In the genomic region with DNA sequence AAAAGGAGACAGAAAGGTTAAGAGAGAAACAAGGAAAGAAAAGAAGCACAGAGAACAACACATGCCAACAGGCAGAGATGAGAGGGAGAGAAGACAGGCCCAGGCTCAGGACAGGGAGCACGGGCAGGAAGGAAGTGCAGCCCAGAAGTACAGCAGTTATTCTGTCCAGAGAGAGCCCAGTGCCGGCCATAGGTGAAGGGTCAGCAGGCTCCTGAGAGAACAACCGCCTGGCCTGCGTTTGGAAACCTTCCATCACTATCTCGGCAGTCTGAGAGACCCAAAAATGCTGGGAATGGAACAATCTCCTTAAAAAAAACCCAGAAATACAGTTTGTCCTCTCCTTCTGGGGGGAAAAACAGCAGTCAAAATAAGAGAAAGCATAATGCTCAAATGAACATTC, we compare ENCODE assay signal across 19 mouse cellular contexts. TPM values are rescaled to one million over a fixed set of nuclear protein-coding genes. Genes with fewer than 3 reads are reported as not detected.
DNase-seq lines count a peak whose midpoint lies in the region; ATAC-seq and TF ChIP-seq lines count a peak whose summit lies in the region.
"Had no signal": no experiment of that assay in that cellular context is flagged by ENCODE, and none has a peak within 500 bp of the region (broad histone marks: within the 10 kb centered on the region; RNA-seq: fewer than 3 reads in every experiment).

No protein-coding gene starts in this region.

- intact Hi-C loops in heart, postnatal 36 days (cut with DNase I): no loop called here

- H3K4me2 ChIP-seq in kidney, postnatal 0 days (ENCODE audit: low read length): no peak overlapping the region
- H3K4me2 ChIP-seq in kidney, embryonic 14.5 days (replicated peaks; ENCODE audit: low read depth, low read length): no peak overlapping the region
- H3K4me2 ChIP-seq: embryonic facial prominence, embryonic 15.5 days; forebrain, embryonic 15.5 days; heart, embryonic 12.5 days had no signal

- H3K27ac ChIP-seq in kidney, postnatal 0 days: no peak overlapping the region
- no peak overlapping the region for H3K27ac ChIP-seq in kidney, embryonic 14.5 days (ENCODE audit: low read depth, low read length)
- H3K27ac ChIP-seq in brown adipose tissue, adult 24 weeks (replicated peaks; ENCODE audit: low read depth, low read length): peak overlapping the region; percentile 75
- H3K27ac ChIP-seq: embryonic facial prominence, embryonic 15.5 days; forebrain, embryonic 15.5 days had no signal

- no peaks in the 10 kb centered on the region for H3K4me1 ChIP-seq in kidney, postnatal 0 days (replicated peaks; ENCODE audit: insufficient read depth, low read length)
- 0 out of 2 replicates have a peak, but pooled peaks cover 3% of the 10 kb centered on the region for H3K4me1 ChIP-seq in kidney, embryonic 14.5 days (ENCODE audit: control insufficient read depth, insufficient read depth, low read length)
- peaks cover 3% of the 10 kb centered on the region; the same call in 1 of the 2 replicates for H3K4me1 ChIP-seq in brown adipose tissue, adult 24 weeks (ENCODE audit: control insufficient read depth, insufficient read depth, insufficient read length, low read length)
- H3K4me1 ChIP-seq: embryonic facial prominence, embryonic 15.5 days; forebrain, embryonic 15.5 days; heart, embryonic 12.5 days had no signal

- H3K36me3 ChIP-seq in kidney, postnatal 0 days (ENCODE audit: insufficient read depth, low read length): no peaks in the 10 kb centered on the region
- no peaks in the 10 kb centered on the region for H3K36me3 ChIP-seq in kidney, embryonic 14.5 days (ENCODE audit: control insufficient read depth, insufficient read depth, low read length)
- H3K36me3 ChIP-seq: embryonic facial prominence, embryonic 15.5 days; forebrain, embryonic 15.5 days; G1E had no signal

- WGBS in kidney, postnatal 0 days: 49% methylated on average over 5 of the region's 5 CpGs
- 38% methylated on average over 5 of the region's 5 CpGs for WGBS in kidney, embryonic 14.5 days

- no peaks in the 10 kb centered on the region for H3K27me3 ChIP-seq in kidney, postnatal 0 days (ENCODE audit: insufficient read depth, low read length)
- no peaks in the 10 kb centered on the region for H3K27me3 ChIP-seq in kidney, embryonic 14.5 days (ENCODE audit: control insufficient read depth, insufficient read depth, low read length)
- H3K27me3 ChIP-seq: embryonic facial prominence, embryonic 15.5 days; forebrain, embryonic 15.5 days; heart, embryonic 12.5 days had no signal

- no peak overlapping the region for H3K9ac ChIP-seq in kidney, postnatal 0 days (ENCODE audit: low read depth, low read length)
- no peak overlapping the region for H3K9ac ChIP-seq in kidney, embryonic 14.5 days (ENCODE audit: low read depth, low read length)
- H3K9ac ChIP-seq: embryonic facial prominence, embryonic 15.5 days; forebrain, embryonic 15.5 days; heart, embryonic 12.5 days had no signal

- peak; percentile 93 for DNase-seq in heart, adult 11 months
- no peak for DNase-seq in heart, postnatal 36 days
- DNase-seq in kidney, postnatal 0 days (ENCODE audit: low spot score): peak; percentile 38
- peak; percentile 24 to 51 for DNase-seq in kidney, postnatal 4 days
- no peak for DNase-seq in ovary, postnatal 10 days (ENCODE audit: low spot score)
- DNase-seq: adrenal gland, adult 8-10 months; B cell, adult 2 months; cerebellum, adult 11 months; cerebellum, adult 8-10 months; cerebellum, postnatal 14 days; embryo, embryonic 11 days had no signal

- H3K4me3 ChIP-seq in kidney, postnatal 0 days (replicated peaks; ENCODE audit: low read depth, low read length): no peak overlapping the region
- no peak overlapping the region for H3K4me3 ChIP-seq in kidney, embryonic 14.5 days (ENCODE audit: low read length)
- no peak overlapping the region for H3K4me3 ChIP-seq in brown adipose tissue, adult 24 weeks (ENCODE audit: insufficient read depth, low read depth, low read length)
- H3K4me3 ChIP-seq: embryonic facial prominence, embryonic 15.5 days; forebrain, embryonic 15.5 days; heart, embryonic 12.5 days had no signal

- no peak for TF ChIP-seq CTCF in kidney, postnatal 0 days (IDR thresholded peaks at IDR 0.05; ENCODE audit: low read depth)

- ATAC-seq in kidney, postnatal 0 days (replicated peaks; ENCODE audit: low FRiP score, low read depth): no peak
- ATAC-seq in kidney, embryonic 14.5 days (ENCODE audit: low FRiP score, low TSS enrichment): no peak
- ATAC-seq: CD4-positive, CD25-positive, alpha-beta regulatory T cell, adult 4 months; forebrain, embryonic 15.5 days; hindbrain, embryonic 16.5 days had no signal

- no peaks in the 10 kb centered on the region for H3K9me3 ChIP-seq in kidney, postnatal 0 days (replicated peaks; ENCODE audit: low read length)
- H3K9me3 ChIP-seq in kidney, embryonic 14.5 days (ENCODE audit: control insufficient read depth, low read length): no peaks in the 10 kb centered on the region
- H3K9me3 ChIP-seq: embryonic facial prominence, embryonic 15.5 days; forebrain, embryonic 15.5 days; G1E had no signal

RNA-seq across cellular contexts. Expression of gene Akap7, which starts 50.2 kb away (rescaled TPM):
- total RNA-seq in heart, postnatal 36 days (2021): 10 to 100 TPM; 53.2 to 68.6 TPM
- polyA plus RNA-seq in kidney, postnatal 0 days (2015; fragmentation: Nextera tagmentation; extraction: Ambion mirVana): 33.2 and 40.3 TPM in 2 replicates
- 27.0 and 30.3 TPM in 2 replicates for polyA plus RNA-seq in kidney, embryonic 14.5 days (2014; fragmentation: Nextera tagmentation; extraction: Ambion mirVana)
- polyA plus RNA-seq in brown adipose tissue, adult 24 weeks (2012; ENCODE audit: insufficient read depth, insufficient read length, missing spikeins): 86.7 and 140 TPM in 2 replicates
- polyA plus RNA-seq: G1E had no signal

Comparison
In these comparisons a context has a peak if more than half of its experiments do, and no peak if none do; other contexts are left out.
1. DNase-seq: peak in heart, adult 11 months (single experiment), kidney, postnatal 0 days (single experiment) and kidney, postnatal 4 days (2 of 2); none in heart, postnatal 36 days (0 of 2) and ovary, postnatal 10 days (single experiment).